Mouse (Mus musculus) hindbrain, embryonic 14.5 days (tissue): ENCODE measurements around the gene Taar3. TPM values are rescaled to one million over a fixed set of nuclear protein-coding genes. Genes with fewer than 3 reads are reported as not detected.
A peak's percentile ranks its signal among the peaks of the same experiment; 100 is the strongest.

ENCODE experiments used
- ATAC-seq: fragments of 200-750 bp; cut with Nextera tagmentation; 2 replicates; pipeline ENCODE4 v1.8.0; 2017; ENCODE audit warnings: moderate number of reproducible peaks, mild to moderate bottlenecking, moderate TSS enrichment, moderate library complexity; ENCODE audit not compliant: low FRiP score
- DNase-seq: peaks from one replicate; pipeline ENCODE4 v3.0.0-alpha.2; 2015; ENCODE audit warnings: low spot score
- H3K27ac ChIP-seq: fragments of 300-500 bp; sonication (generic); 2 replicates; pipeline ENCODE4 v1.5.1; 2014; ENCODE audit warnings: mild to moderate bottlenecking, moderate library complexity
- H3K27me3 ChIP-seq: fragments of 300-500 bp; sonication (generic); 2 replicates; pipeline ENCODE4 v1.6.1; 2014; ENCODE audit warnings: mild to moderate bottlenecking, low read length, mixed read lengths; ENCODE audit not compliant: control insufficient read depth, insufficient read depth
- H3K36me3 ChIP-seq: fragments of 300-500 bp; sonication (generic); replicated peaks from 2 replicates; pipeline ENCODE4 v1.6.1; 2014; ENCODE audit not compliant: control insufficient read depth, insufficient read depth
- H3K4me1 ChIP-seq: fragments of 300-500 bp; sonication (generic); replicated peaks from 2 replicates; pipeline ENCODE4 v1.6.1; 2014; ENCODE audit warnings: antibody characterized with exemption, low read length, mixed read lengths; ENCODE audit not compliant: control insufficient read depth, insufficient read depth
- H3K4me2 ChIP-seq: fragments of 300-500 bp; sonication (generic); replicated peaks from 2 replicates; pipeline ENCODE4 v1.6.1; 2014; ENCODE audit warnings: mild to moderate bottlenecking, moderate library complexity
- H3K4me3 ChIP-seq: fragments of 300-500 bp; sonication (generic); replicated peaks from 2 replicates; pipeline ENCODE4 v1.5.1; 2014; ENCODE audit warnings: mild to moderate bottlenecking, low read length
- H3K9ac ChIP-seq: fragments of 300-500 bp; sonication (generic); 2 replicates; pipeline ENCODE4 v1.6.1; 2014
- H3K9me3 ChIP-seq: fragments of 300-500 bp; sonication (generic); 2 replicates; pipeline ENCODE4 v1.6.1; 2016; ENCODE audit warnings: low read length; ENCODE audit not compliant: control insufficient read depth
- WGBS: fragments of 180-500 bp; shearing (Covaris S2); extraction: QIAGEN DNeasy Blood & Tissue Kit; methylation state at CpG from one replicate; pipeline ENCODE4 v1.1.7; 2014; 5-methylcytosine and 5-hydroxymethylcytosine counted together
- polyA plus RNA-seq: library from polyadenylated mRNA; unstranded; fragments of >200 nt; fragmentation: Nextera tagmentation; extraction: Ambion mirVana; gene quantifications from 2 replicates; pipeline ENCODE4 v1.2.1, GENCODE M21; 2014

The Taar3 gene
- polyA plus RNA-seq, 1 experiment from 2014 or later = not detected

DNA sequence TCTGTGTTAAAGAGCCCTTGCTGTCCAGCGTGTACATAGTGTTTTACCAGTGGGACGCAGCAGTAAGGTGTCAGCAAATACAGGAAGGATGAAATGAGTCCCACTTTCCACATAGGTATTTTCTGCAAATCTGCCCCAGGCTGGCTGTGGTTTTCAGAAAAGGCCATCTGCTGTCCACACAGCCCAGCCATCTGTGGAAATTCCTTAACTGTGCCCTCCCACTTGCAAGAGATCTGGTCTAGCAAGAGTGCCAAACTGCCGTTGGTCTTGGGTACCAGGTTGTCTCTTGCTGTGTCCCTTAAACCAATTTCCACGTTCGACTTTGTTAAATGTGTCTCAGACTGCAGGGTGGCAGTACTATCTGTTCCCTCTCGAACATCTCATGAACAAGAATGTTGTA, 2.4 kb downstream of the Taar3 start:
- H3K27ac ChIP-seq = no peak overlapping the region
- DNase-seq (no peak), ATAC-seq (no peak)
- no peaks in the 10 kb centered on the region for H3K36me3 ChIP-seq
- WGBS = 85% methylated on average over 6 of the region's 6 CpGs
- H3K9ac ChIP-seq = no peak overlapping the region
- H3K4me3 ChIP-seq = no peak overlapping the region
- H3K9me3 ChIP-seq = no peaks in the 10 kb centered on the region
- H3K27me3 ChIP-seq = no peaks in the 10 kb centered on the region
- H3K4me1 ChIP-seq = no peaks in the 10 kb centered on the region
- H3K4me2 ChIP-seq = no peak overlapping the region

- Histone ChIP-seq H3K9ac (no peak overlapping the region), H3K4me1 (no peaks in the 10 kb centered on the region), H3K36me3 (no peaks in the 10 kb centered on the region), H3K27ac (no peak overlapping the region), H3K4me2 (no peak overlapping the region), H3K9me3 (no peaks in the 10 kb centered on the region), H3K27me3 (no peaks in the 10 kb centered on the region), H3K4me3 (no peak overlapping the region)
- DNase-seq = no peak
- 70% methylated on average over 3 of the region's 3 CpGs for WGBS
- ATAC-seq = no peak
Observed at GRCm38 (mm10) chr10:23959071-23959470, 9.7 kb downstream of the Taar3 start.

DNA sequence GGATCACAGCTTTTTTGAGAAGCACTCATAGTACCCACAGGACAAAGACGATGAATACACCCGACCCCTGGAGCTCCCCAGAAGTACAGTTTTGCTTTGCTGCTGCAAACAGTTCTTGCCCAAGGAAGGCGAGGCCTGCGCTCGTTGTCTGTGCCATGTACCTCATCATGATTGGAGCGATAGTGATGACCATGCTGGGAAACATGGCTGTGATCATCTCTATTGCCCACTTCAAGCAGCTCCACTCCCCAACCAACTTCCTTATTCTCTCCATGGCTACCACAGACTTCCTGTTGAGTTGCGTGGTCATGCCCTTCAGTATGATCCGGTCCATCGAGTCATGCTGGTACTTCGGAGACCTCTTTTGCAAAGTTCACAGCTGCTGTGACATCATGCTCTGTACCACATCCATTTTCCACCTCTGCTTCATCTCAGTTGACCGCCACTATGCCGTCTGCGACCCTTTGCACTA, 11.1 kb downstream of the Taar3 start, which contains the start of gene Taar4:
TSS of gene Taar4 (plus strand) at position 51 of the 472 bp plus-strand sequence.
- WGBS = 93% methylated on average over 13 of the region's 13 CpGs
- Histone ChIP-seq H3K4me1 (no peaks in the 10 kb centered on the region), H3K4me3 (no peak within 1 kb of the TSS), H3K9me3 (no peaks in the 10 kb centered on the region), H3K4me2 (no peak within 1 kb of the TSS), H3K27ac (no peak within 1 kb of the TSS), H3K9ac (no peak within 1 kb of the TSS), H3K36me3 (no peaks in the 10 kb centered on the region), H3K27me3 (no peaks in the 10 kb centered on the region)
- DNase-seq = no peak
- ATAC-seq = no peak

- ATAC-seq (no peak), DNase-seq (no peak)
- Histone ChIP-seq H3K4me2 (no peak overlapping the region), H3K9me3 (no peaks in the 10 kb centered on the region), H3K27me3 (no peaks in the 10 kb centered on the region), H3K4me3 (no peak overlapping the region), H3K4me1 (no peaks in the 10 kb centered on the region), H3K27ac (no peak overlapping the region), H3K9ac (no peak overlapping the region), H3K36me3 (no peaks in the 10 kb centered on the region)
- 60% methylated on average over 3 of the region's 3 CpGs for WGBS
Observed at GRCm38 (mm10) chr10:23963444-23963843, 14.1 kb downstream of the Taar3 start.

DNA sequence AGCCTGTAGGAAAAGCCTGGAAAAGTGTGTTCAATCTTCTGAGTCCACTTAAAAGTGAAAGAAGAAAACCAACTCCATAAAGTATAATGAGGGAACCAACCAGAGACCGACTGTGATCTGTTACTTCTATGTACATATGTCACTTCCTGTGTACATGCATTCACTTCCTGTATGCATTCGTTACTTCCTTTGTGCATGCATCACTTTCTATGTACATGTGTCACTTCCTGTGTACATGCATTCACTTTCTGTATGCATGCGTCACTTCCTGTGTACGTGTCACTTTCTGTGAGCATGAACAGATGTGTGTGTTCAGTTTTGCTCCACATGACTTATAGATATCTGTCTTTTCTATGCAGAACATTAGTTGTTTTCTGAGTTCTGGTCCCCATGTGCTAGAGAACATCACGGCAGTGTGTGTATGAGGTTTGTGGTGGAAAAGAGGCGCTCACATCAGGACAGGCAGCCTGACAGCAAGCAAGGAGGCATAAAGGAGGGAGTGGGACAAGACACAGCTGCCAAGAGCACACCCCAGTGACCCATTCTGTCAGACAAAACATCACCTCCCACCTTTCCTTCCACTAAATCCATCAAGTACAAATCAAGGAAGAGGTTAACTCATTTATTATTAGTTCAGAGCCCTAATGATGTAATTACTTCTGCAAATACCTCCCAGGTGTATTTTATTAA, 15.7 kb downstream of the Taar3 start:
- DNase-seq (no peak), ATAC-seq (no peak)
- Histone ChIP-seq H3K9ac (no peak overlapping the region), H3K4me2 (no peak overlapping the region), H3K4me3 (no peak overlapping the region), H3K27ac (no peak overlapping the region), H3K27me3 (no peaks in the 10 kb centered on the region), H3K9me3 (no peaks in the 10 kb centered on the region), H3K4me1 (no peaks in the 10 kb centered on the region), H3K36me3 (no peaks in the 10 kb centered on the region)
- 94% methylated on average over 6 of the region's 6 CpGs for WGBS

DNA sequence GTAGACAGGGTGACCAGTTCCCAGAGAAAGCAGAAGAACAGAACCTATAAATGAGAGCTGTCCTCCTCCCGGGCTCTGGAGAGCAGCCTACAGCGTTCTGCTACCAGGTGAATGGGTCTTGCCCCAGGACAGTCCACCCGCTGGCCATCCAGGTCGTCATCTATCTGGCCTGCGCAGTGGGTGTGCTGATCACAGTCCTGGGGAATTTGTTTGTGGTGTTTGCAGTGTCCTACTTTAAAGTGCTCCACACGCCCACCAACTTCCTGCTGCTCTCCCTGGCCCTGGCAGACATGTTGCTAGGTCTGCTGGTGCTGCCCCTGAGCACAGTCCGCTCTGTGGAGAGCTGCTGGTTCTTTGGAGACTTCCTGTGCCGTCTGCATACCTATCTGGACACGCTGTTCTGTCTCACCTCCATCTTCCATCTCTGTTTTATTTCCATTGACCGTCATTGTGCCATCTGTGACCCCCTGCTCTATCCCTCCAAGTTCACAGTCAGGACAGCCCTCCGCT, 21.4 kb downstream of the Taar3 start, which contains the start of gene Taar5:
TSS of gene Taar5 (plus strand) at position 51 of the 510 bp plus-strand sequence.
- no peak within 1 kb of the TSS for H3K4me2 ChIP-seq
- ATAC-seq (no peak), DNase-seq (no peak)
- H3K36me3 ChIP-seq = no peaks in the 10 kb centered on the region
- 91% methylated on average over 11 of the region's 11 CpGs for WGBS
- H3K27ac ChIP-seq = no peak within 1 kb of the TSS
- H3K9ac ChIP-seq = no peak within 1 kb of the TSS
- no peaks in the 10 kb centered on the region for H3K9me3 ChIP-seq
- H3K4me3 ChIP-seq = no peak within 1 kb of the TSS
- no peaks in the 10 kb centered on the region for H3K4me1 ChIP-seq
- no peaks in the 10 kb centered on the region for H3K27me3 ChIP-seq

GRCm38 (mm10) chr10:23971256-23971655, 21.9 kb downstream of the Taar3 start:
- Histone ChIP-seq H3K9ac (no peak overlapping the region), H3K27ac (no peak overlapping the region), H3K4me3 (no peak overlapping the region), H3K36me3 (no peaks in the 10 kb centered on the region), H3K27me3 (no peaks in the 10 kb centered on the region), H3K9me3 (no peaks in the 10 kb centered on the region), H3K4me2 (no peak overlapping the region), H3K4me1 (no peaks in the 10 kb centered on the region)
- WGBS = 88% methylated on average over 5 of the region's 5 CpGs
- ATAC-seq = no peak
- DNase-seq = no peak

- Histone ChIP-seq H3K4me1 (no peaks in the 10 kb centered on the region), H3K27ac (no peak overlapping the region), H3K4me3 (no peak overlapping the region), H3K4me2 (no peak overlapping the region), H3K36me3 (no peaks in the 10 kb centered on the region), H3K27me3 (no peaks in the 10 kb centered on the region), H3K9ac (no peak overlapping the region), H3K9me3 (no peaks in the 10 kb centered on the region)
- WGBS = 37% methylated on average over 4 of the region's 4 CpGs
- ATAC-seq (no peak), DNase-seq (no peak)
Observed at GRCm38 (mm10) chr10:23977958-23978357, 28.6 kb downstream of the Taar3 start.

- no peaks in the 10 kb centered on the region for H3K4me1 ChIP-seq
- no peaks in the 10 kb centered on the region for H3K36me3 ChIP-seq
- ATAC-seq (peak; percentile 77), DNase-seq (peak; percentile 72)
- no peak overlapping the region for H3K9ac ChIP-seq
- 43% methylated on average over 16 of the region's 16 CpGs for WGBS
- H3K4me3 ChIP-seq = no peak overlapping the region
- H3K4me2 ChIP-seq = no peak overlapping the region
- H3K27me3 ChIP-seq = no peaks in the 10 kb centered on the region
- H3K9me3 ChIP-seq = no peaks in the 10 kb centered on the region
- H3K27ac ChIP-seq = no peak overlapping the region
Observed at GRCm38 (mm10) chr10:23978901-23979705, 29.7 kb downstream of the Taar3 start.
